Mouse (Mus musculus) liver, embryonic 11.5 days (tissue): Measurements from ENCODE around the gene Gpr19. TPM values are rescaled to one million over a fixed set of nuclear protein-coding genes. Genes with fewer than 3 reads are reported as not detected.
A peak's percentile ranks its signal among the peaks of the same experiment; 100 is the strongest.

ENCODE experiments used
- ATAC-seq: fragments of 200-750 bp; cut with Nextera tagmentation; replicated peaks from 2 replicates; pipeline ENCODE4 v1.8.0; 2017; ENCODE audit warnings: moderate number of reproducible peaks, mild to moderate bottlenecking, moderate TSS enrichment, moderate library complexity; ENCODE audit not compliant: low FRiP score
- DNase-seq: peaks from one replicate; pipeline ENCODE4 v3.0.0-alpha.2; 2017; ENCODE audit warnings: low spot score
- H3K27ac ChIP-seq: fragments of 300-500 bp; sonication (generic); 2 replicates; pipeline ENCODE4 v1.5.1; 2014; ENCODE audit warnings: mild to moderate bottlenecking, low read depth, low read length, control low read depth
- H3K27me3 ChIP-seq: fragments of 300-500 bp; sonication (generic); replicated peaks from 2 replicates; pipeline ENCODE4 v1.6.1; 2014; ENCODE audit warnings: low read length, mixed read lengths; ENCODE audit not compliant: control insufficient read depth, insufficient read depth
- H3K36me3 ChIP-seq: fragments of 300-500 bp; sonication (generic); 2 replicates; pipeline ENCODE4 v1.6.1; 2014; ENCODE audit warnings: mild to moderate bottlenecking, low read length, moderate library complexity, mixed read lengths; ENCODE audit not compliant: control insufficient read depth, insufficient read depth
- H3K4me1 ChIP-seq: fragments of 300-500 bp; sonication (generic); replicated peaks from 2 replicates; pipeline ENCODE4 v1.6.1; 2014; ENCODE audit warnings: low read length, mixed read lengths; ENCODE audit not compliant: control insufficient read depth, insufficient read depth
- H3K4me2 ChIP-seq: fragments of 300-500 bp; sonication (generic); 2 replicates; pipeline ENCODE4 v1.6.1; 2014; ENCODE audit warnings: mild to moderate bottlenecking, control low read depth, moderate library complexity
- H3K4me3 ChIP-seq: fragments of 300-500 bp; sonication (generic); 2 replicates; pipeline ENCODE4 v1.5.1; 2014; ENCODE audit warnings: low read depth, low read length, control low read depth
- H3K9ac ChIP-seq: fragments of 300-500 bp; sonication (generic); 2 replicates; pipeline ENCODE4 v1.6.1; 2014; ENCODE audit warnings: low read depth, low read length, control low read depth
- H3K9me3 ChIP-seq: fragments of 300-500 bp; sonication (generic); 2 replicates; pipeline ENCODE4 v1.6.1; 2016; ENCODE audit warnings: low read length, inconsistent platforms, mixed read lengths; ENCODE audit not compliant: control insufficient read depth
- WGBS: fragments of 180-500 bp; shearing (Covaris S2); extraction: QIAGEN DNeasy Blood & Tissue Kit; methylation state at CpG from one replicate; pipeline ENCODE4 v1.1.7; 2014; 5-methylcytosine and 5-hydroxymethylcytosine counted together
- polyA plus RNA-seq: library from polyadenylated mRNA; unstranded; fragments of >200 nt; fragmentation: Nextera tagmentation; extraction: Ambion mirVana; gene quantifications from 2 replicates; pipeline ENCODE4 v1.2.1, GENCODE M21; 2014

The Gpr19 gene
- polyA plus RNA-seq, 1 experiment from 2014 or later = 9.1 TPM

DNA sequence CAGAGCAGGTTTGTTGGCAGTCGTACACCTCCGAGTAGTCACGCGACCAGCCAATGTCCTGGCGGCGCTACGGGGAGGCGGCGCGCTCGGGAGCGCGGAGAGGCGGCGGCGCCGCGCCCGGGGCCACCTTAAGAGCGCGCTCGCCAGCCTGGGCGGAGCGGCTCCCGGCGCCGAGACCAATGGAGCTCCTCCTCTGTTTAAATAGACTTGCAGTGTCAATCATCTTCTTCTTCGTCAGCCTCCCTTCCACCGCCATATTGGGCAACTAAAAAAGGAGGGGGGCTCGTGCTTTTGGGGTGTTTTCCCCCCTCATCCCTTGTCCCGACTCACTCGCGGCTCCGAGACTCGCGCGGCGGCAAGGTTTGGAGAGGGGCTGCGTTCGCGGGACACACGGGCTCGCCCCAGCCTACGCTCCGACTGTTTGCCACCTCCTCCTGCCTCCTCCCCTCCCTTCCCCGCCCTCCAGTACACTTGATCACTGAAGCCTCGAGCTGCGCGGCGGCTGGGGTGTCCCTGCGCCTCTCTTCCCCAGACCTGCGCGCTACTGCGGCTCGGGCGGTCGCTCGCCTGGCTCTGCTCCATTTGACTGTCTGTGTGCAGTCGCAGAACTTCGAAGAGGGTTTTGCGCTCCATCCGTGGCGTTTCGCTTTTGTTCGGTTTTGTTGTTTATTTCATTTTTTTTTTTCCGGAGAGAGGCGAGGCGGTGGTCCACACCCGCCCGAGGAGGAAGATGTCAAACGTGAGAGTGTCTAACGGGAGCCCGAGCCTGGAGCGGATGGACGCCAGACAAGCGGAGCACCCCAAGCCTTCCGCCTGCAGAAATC is 22.0 kb upstream of the Gpr19 start, which contains the start of gene Cdkn1b:
Gene Cdkn1b, plus strand, starts transcription at position 212 of the 824 bp plus-strand sequence.
- Histone ChIP-seq H3K36me3 (no peaks in the 10 kb centered on the region; the same call in 1 of the 2 replicates), H3K9me3 (no peaks in the 10 kb centered on the region), H3K9ac (peak within 1 kb of the TSS; percentile 92), H3K4me2 (peak within 1 kb of the TSS; percentile 99), H3K27ac (peak within 1 kb of the TSS; percentile 93), H3K4me3 (peak within 1 kb of the TSS; percentile 73), H3K4me1 (peaks cover 23% of the 10 kb centered on the region), H3K27me3 (no peaks in the 10 kb centered on the region)
- DNase-seq = peak; percentile 86
- ATAC-seq = peak; percentile 93
- WGBS = under 1% methylated on average over 77 of the region's 77 CpGs

DNA sequence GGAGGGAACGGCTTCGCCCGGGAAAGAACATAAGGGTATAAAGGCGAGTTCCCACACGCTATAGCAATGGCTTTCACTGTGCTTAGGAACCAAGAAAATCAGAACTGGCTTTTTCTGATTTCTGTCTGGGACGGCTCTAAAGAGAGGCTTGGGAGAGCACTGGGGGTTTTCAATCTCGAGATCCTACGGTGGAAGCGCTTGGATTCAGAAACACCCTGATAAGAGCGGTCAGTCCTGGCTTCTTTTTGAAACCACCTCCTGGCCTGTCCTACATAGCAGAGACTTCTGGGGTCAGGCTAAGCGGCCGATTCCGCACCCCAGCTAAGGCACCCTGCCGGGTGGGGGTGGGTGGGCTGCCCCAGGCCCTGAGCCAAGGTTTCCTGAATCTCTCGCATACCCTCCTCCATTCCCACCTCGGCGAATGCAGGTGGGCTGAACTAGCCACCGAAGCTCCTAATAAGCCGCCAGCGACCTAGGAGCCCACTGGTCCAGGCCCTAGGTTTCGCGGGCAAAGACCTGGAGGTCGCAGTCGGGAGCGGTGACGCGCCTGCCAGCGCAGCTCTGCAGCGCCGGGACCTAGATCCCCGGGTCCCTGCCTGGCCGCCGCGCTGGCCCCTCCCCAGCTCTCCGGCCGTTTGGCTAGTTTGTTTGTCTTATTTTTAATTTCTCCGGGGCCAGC is 21.3 kb upstream of the Gpr19 start:
- Histone ChIP-seq H3K4me2 (peak overlapping the region; percentile 99), H3K4me3 (peak overlapping the region; percentile 73), H3K9me3 (no peaks in the 10 kb centered on the region), H3K36me3 (no peaks in the 10 kb centered on the region; the same call in 1 of the 2 replicates), H3K9ac (peak overlapping the region; percentile 92), H3K27ac (peak overlapping the region; percentile 93), H3K4me1 (peaks cover 23% of the 10 kb centered on the region), H3K27me3 (no peaks in the 10 kb centered on the region)
- DNase-seq (no peak), ATAC-seq (peak; percentile 60)
- WGBS = 6% methylated on average over 37 of the region's 37 CpGs

DNA sequence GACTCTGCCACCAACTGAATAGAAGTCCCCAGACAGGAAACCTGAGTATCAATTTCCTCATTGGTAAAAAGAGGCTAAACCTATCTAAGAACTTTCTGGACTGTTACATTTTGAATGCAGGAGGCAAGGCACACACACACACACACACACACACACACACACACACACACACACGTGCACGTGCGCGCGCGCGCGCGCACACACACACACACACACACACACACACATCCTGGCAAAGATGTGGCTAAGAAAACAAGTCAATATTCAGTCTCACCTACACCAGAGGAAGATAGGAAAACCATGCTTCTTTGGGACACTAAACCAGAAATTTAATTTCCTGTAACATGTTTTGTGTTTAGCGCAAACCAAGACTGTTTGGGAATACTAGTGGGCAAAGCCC is 20.4 kb upstream of the Gpr19 start:
- no peaks in the 10 kb centered on the region for H3K9me3 ChIP-seq
- H3K27ac ChIP-seq = no peak overlapping the region
- H3K9ac ChIP-seq = no peak overlapping the region
- DNase-seq (no peak), ATAC-seq (no peak)
- H3K4me3 ChIP-seq = no peak overlapping the region
- H3K36me3 ChIP-seq = no peaks in the 10 kb centered on the region; the same call in 1 of the 2 replicates
- no peaks in the 10 kb centered on the region for H3K27me3 ChIP-seq
- H3K4me1 ChIP-seq = peaks cover 22% of the 10 kb centered on the region
- H3K4me2 ChIP-seq = peak overlapping the region; percentile 99; the same call in 1 of the 2 replicates
- 91% methylated on average over 10 of the region's 10 CpGs for WGBS

DNA sequence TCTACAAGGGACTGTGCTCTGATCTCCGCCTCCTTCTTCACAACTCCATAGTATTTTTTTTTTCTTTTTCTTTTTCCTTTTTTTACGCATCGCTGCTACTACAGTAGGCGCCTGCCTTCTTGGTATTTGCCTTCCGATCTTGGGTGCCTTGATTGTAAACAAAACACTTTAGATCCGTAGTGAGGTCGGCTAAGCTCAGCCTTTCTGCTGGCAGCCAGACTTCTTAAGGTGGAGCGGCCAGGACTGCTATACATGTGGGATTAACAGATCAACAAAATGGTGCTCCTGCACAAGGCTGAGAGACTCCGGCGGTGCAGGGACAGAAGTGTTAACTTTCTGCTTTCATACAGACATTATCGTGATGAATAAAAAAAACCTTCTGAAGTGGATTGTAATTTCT is 18.7 kb upstream of the Gpr19 start:
- Histone ChIP-seq H3K4me1 (peaks cover 10% of the 10 kb centered on the region), H3K36me3 (no peaks in the 10 kb centered on the region; the same call in 1 of the 2 replicates), H3K9me3 (no peaks in the 10 kb centered on the region), H3K27me3 (no peaks in the 10 kb centered on the region), H3K27ac (no peak overlapping the region), H3K4me2 (peak overlapping the region; percentile 92), H3K4me3 (peak overlapping the region; percentile 51), H3K9ac (peak overlapping the region; percentile 67)
- ATAC-seq = no peak
- WGBS = 4% methylated on average over 11 of the region's 11 CpGs
- no peak for DNase-seq

DNA sequence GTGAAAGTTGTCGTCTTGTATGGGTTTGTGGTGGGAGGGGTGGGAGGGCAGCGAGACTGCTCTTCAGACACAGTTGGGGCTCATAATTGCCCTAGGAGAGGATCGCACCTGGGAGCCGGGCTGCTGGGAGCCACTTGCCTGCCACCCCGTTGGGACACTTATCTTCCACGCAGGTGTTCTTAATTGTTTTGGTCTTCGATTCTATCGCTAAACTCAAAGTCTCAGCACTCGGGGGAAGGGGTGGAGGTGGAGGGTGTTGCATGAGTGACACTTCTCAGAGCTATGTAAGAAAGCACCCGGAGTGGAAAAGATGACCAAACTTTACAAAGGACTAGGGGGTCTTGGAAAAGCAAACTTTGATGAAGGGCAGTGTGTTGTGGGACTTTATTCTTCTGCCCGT is 18.3 kb upstream of the Gpr19 start:
- Histone ChIP-seq H3K9ac (peak overlapping the region; percentile 67), H3K27ac (no peak overlapping the region), H3K4me3 (peak overlapping the region; percentile 51), H3K9me3 (no peaks in the 10 kb centered on the region), H3K27me3 (no peaks in the 10 kb centered on the region), H3K4me2 (peak overlapping the region; percentile 92), H3K4me1 (peaks cover 8% of the 10 kb centered on the region; the same call in 1 of the 2 replicates), H3K36me3 (no peaks in the 10 kb centered on the region)
- ATAC-seq (no peak), DNase-seq (no peak)
- WGBS = 3% methylated on average over 11 of the region's 11 CpGs

GRCm38 (mm10) chr6:134914523-134914922 is 16.1 kb upstream of the Gpr19 start:
- 83% methylated on average over 5 of the region's 5 CpGs for WGBS
- no peaks in the 10 kb centered on the region for H3K27me3 ChIP-seq
- H3K4me2 ChIP-seq = no peak overlapping the region
- no peak overlapping the region for H3K9ac ChIP-seq
- H3K4me3 ChIP-seq = no peak overlapping the region
- H3K36me3 ChIP-seq = no peaks in the 10 kb centered on the region
- H3K4me1 ChIP-seq = peaks cover 5% of the 10 kb centered on the region; the same call in 1 of the 2 replicates
- no peak overlapping the region for H3K27ac ChIP-seq
- no peak for ATAC-seq
- no peaks in the 10 kb centered on the region for H3K9me3 ChIP-seq
- DNase-seq = no peak

DNA sequence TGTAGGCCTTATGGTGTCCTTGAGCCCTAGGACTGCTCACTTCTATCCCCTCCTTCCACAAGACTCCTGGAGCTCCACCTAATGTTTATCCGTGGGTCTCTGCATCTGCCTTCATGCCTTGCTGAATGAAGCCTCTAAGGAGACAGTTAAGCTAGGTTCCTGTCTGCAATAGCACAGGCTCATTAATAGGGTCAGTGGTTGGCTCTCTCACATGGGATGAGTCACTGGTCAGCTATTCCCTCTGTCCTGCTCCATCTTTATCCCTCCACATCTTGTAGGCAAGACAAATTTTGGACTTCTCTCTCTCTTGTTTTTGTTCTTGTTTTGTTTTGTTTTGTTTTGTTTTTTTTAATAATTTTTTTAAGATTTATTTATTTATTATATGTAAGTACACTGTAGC is 7.4 kb upstream of the Gpr19 start:
- Histone ChIP-seq H3K9ac (no peak overlapping the region), H3K4me3 (no peak overlapping the region), H3K36me3 (no peaks in the 10 kb centered on the region), H3K27ac (no peak overlapping the region), H3K4me2 (no peak overlapping the region), H3K9me3 (no peaks in the 10 kb centered on the region), H3K27me3 (no peaks in the 10 kb centered on the region), H3K4me1 (no peaks in the 10 kb centered on the region)
- DNase-seq = no peak
- WGBS = 89% methylated on average over 1 of the region's 1 CpGs
- no peak for ATAC-seq

DNA sequence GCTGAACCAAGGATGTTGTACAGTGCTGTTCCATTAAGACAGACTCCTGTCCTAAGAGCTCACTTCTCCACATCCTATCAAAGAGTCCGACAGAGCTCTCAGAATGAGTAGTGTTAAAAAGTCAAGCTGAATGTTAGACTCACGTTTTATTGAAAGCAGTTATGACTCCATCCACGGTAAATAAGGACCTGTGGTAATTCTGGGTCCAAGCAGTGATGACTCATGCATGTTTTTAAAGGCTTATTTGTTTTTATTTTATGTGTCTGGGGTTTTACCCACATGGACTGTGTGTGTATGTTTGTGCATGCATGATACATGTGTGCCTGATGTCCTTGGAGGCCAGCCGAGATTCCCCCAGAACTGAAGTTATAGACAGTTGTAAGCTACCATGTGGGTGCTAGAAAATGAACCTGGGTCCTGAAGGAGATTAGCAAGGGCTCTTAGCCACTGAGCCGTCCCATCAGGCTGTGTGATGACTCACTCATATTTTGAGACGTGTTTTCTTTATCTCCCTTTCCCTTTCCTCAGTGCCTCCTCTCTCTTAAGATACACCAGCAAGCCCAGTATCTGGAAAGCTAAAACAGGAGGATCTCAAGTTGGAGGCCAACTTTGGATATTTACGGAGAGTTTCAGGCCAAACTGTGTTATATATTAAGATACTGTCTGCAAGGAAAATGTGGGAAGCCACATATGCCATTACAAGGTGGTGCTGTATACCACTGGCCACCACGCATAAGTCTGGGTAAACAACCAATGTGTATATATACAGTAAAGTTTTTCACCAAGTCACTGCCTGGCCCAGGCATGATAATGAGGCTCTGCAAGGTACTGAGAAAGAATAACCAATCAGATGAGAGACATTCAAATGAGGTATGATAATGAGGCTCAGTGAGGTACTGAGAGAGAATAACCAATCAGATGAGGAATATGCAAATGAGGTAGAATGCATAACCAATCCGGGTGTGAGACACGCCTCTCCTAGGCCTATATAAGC is 5.8 kb upstream of the Gpr19 start:
- Histone ChIP-seq H3K9me3 (no peaks in the 10 kb centered on the region), H3K27ac (no peak overlapping the region; the same call in 1 of the 2 replicates), H3K27me3 (no peaks in the 10 kb centered on the region), H3K4me1 (no peaks in the 10 kb centered on the region), H3K4me3 (no peak overlapping the region), H3K36me3 (no peaks in the 10 kb centered on the region), H3K9ac (no peak overlapping the region), H3K4me2 (no peak overlapping the region)
- DNase-seq = no peak
- peak; percentile 42; the same call in 1 of the 2 replicates for ATAC-seq
- 82% methylated on average over 10 of the region's 10 CpGs for WGBS
